Mouse (Mus musculus) G1E (cell line): ENCODE measurements around the gene Lmtk2.

Source experiments
- CTCF ChIP-seq: IDR thresholded peaks from 2 replicates; pipeline ENCODE4 v1.5.1; 2012; ENCODE audit warnings: low read depth, low read length, inconsistent platforms, mixed read lengths
- GATA1 ChIP-seq: IDR thresholded peaks from 2 replicates; pipeline ENCODE4 v1.6.1; 2012; ENCODE audit warnings: borderline replicate concordance, low read length, inconsistent platforms, mixed read lengths
- POLR2AphosphoS5 ChIP-seq: IDR thresholded peaks from 2 replicates; pipeline ENCODE4 v1.6.1; 2012; ENCODE audit warnings: low read depth, low read length, inconsistent platforms; ENCODE audit not compliant: insufficient replicate concordance
- TAL1 ChIP-seq: conservative IDR thresholded peaks from 2 replicates; pipeline ENCODE4 v1.6.1; 2012; ENCODE audit warnings: low read depth, low read length, inconsistent platforms, mixed read lengths

DNA sequence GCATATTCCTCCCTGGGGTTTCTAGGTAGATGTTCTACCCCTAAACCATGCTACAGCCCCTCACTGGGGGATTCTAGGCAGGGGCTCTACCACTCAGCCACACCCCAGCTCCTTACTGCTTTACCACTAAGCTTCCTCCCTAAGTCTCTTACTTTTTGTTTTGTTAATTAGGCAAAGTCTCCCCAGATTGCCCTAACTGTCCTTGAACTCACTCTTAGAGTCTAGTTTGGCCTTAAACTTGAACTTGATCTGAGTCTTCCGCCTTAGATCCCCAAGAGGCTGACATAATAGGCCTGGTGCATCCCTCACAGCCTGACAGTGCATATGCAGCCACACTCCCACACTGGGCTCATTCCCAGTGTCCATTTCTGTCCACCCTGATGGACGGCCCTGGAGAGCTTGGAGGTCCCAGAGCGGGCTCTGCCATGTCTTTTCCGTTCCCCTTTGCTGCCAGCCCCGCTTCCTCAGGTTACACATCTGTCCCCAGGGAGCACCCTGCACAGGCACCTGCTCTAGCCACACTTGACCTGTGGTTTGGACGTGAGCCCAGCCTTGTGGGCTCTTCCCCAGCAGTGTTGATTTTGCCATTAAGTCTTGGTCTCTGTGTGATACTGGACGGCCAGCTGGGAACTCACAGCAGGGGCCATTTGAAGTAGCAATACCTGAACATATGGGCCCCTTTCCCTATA lies 83.6 kb downstream of the Lmtk2 start:
- TF ChIP-seq CTCF: no peak
- no peak for TF ChIP-seq POLR2AphosphoS5
- TF ChIP-seq GATA1: no peak
- TF ChIP-seq TAL1: no peak
